Mouse (Mus musculus) kidney, adult 2 months (tissue): ENCODE data around the gene Tcf19. TPM values are rescaled to one million over a fixed set of nuclear protein-coding genes. Genes with fewer than 3 reads are reported as not detected.

Experiments
- DNase-seq: peaks from one replicate; pipeline ENCODE4 v3.0.0; 2021
- H3K27ac ChIP-seq: fragments of 200-500 bp; 2 replicates; pipeline ENCODE4 v1.5.1; 2012; ENCODE audit warnings: low read depth, low read length, control low read depth, inconsistent platforms; ENCODE audit not compliant: insufficient read depth
- H3K27me3 ChIP-seq: fragments of 200-500 bp; replicated peaks from 2 replicates; pipeline ENCODE4 v1.6.1; 2012; ENCODE audit warnings: mild to moderate bottlenecking, moderate library complexity, low read length, inconsistent platforms; ENCODE audit not compliant: control insufficient read depth, insufficient read depth
- H3K36me3 ChIP-seq: fragments of 200-500 bp; 2 replicates; pipeline ENCODE4 v1.6.1; 2012; ENCODE audit warnings: mild to moderate bottlenecking, moderate library complexity, low read length, inconsistent platforms; ENCODE audit not compliant: control insufficient read depth, insufficient read depth
- H3K4me1 ChIP-seq: fragments of 200-500 bp; 2 replicates; pipeline ENCODE4 v1.6.1; 2011; ENCODE audit warnings: low read length; ENCODE audit not compliant: control insufficient read depth, insufficient read depth
- H3K4me3 ChIP-seq: fragments of 200-500 bp; 2 replicates; pipeline ENCODE4 v1.5.1; 2011; ENCODE audit warnings: mild to moderate bottlenecking, low read depth, low read length, control low read depth; ENCODE audit not compliant: insufficient read depth
- CTCF ChIP-seq: fragments of 200-500 bp; conservative IDR thresholded peaks from 2 replicates; pipeline ENCODE4 v1.5.1; 2011; ENCODE audit warnings: low read depth, mild to moderate bottlenecking, control low read depth, low read length, moderate library complexity, mixed read lengths; ENCODE audit not compliant: insufficient read depth, insufficient read length
- POLR2A ChIP-seq: fragments of 200-500 bp; IDR thresholded peaks from one replicate; pipeline ENCODE4 v1.6.1; 2011; ENCODE audit warnings: low read depth, low read length, control low read depth
- WGBS: fragments of 180-500 bp; shearing (Covaris S2); methylation state at CpG from one replicate; pipeline ENCODE4 v1.1.7; 2018; 5-methylcytosine and 5-hydroxymethylcytosine counted together
- polyA plus RNA-seq: library from polyadenylated mRNA; depleted of rRNA; stranded (reverse); fragments of >200 nt; gene quantifications from 2 replicates; pipeline ENCODE4 v1.2.3, GENCODE M21; 2012

Tcf19 gene
- polyA plus RNA-seq, 1 experiment: 5.6 TPM

DNA sequence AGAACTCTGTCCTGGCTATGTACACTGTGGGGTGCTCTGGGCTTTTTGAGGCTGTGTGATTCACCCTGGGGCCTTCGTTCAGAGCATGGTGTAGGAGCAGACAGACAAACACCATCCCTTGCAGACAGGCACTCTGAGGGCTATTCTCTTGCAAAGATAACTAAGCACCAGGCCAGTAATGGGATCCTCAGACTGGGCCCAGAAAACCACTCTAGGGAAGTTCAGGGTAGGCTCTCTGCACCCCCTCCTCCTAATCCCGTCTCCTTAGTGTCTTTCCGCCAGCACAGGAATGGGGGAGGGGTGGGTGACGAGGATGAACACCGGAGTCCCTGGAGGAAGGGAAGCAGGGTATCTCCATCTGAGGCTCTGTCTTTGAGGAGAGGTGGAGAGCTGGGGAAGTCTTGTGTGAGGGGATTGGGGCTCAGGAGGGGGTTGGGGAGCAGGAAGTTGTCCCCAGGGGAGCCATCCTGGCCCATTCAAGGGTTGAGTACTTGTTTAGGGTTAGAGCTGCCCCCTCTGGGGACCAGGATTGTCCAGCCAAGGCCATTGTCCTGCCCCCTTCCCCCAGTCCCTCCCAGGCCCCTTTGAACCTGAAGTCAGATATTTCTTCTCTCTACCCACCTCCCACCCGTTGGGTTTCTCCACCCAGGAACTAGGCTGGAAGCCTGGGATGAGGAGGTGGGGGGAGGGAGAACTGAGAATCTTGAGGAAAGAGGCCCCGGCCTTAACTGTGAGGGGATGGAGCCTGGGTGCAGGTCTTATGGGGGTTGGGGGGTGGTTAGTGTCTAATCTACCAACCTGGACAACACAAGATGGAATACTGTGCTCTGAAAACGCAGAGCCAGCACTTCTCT is 11.8 kb downstream of the Tcf19 start:
- no peaks in the 10 kb centered on the region for H3K27me3 ChIP-seq
- H3K36me3 ChIP-seq: no peaks in the 10 kb centered on the region
- no peak overlapping the region for H3K4me3 ChIP-seq
- TF ChIP-seq POLR2A (no peak), CTCF (no peak)
- WGBS: 54% methylated on average over 8 of the region's 8 CpGs
- DNase-seq: no peak
- H3K27ac ChIP-seq: no peak overlapping the region
- no peaks in the 10 kb centered on the region for H3K4me1 ChIP-seq

DNA sequence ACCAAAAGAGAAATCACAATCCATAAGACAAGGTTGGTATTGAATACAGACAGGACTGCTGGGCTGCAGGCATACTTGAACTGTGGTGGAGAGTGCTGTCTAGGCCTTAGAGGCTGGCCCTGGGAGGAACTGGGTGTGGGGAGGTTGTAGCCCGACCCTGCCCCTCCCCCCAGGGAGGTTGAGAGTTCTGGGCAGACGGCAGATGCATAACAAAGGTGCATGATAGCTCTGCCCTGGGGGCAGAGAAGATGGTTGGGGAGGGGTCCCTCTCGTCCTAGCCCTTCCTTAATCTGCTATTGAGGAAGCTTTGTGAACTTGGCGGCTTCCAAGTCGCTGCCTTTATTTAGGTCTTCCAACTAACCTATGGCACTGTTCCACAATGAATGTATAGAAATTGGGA is 12.8 kb downstream of the Tcf19 start:
- H3K27me3 ChIP-seq: no peaks in the 10 kb centered on the region
- no peak overlapping the region for H3K27ac ChIP-seq
- DNase-seq: no peak
- H3K4me1 ChIP-seq: no peaks in the 10 kb centered on the region
- 48% methylated on average over 5 of the region's 5 CpGs for WGBS
- H3K4me3 ChIP-seq: no peak overlapping the region
- H3K36me3 ChIP-seq: no peaks in the 10 kb centered on the region
- no peak for TF ChIP-seq CTCF
- no peak for TF ChIP-seq POLR2A

DNA sequence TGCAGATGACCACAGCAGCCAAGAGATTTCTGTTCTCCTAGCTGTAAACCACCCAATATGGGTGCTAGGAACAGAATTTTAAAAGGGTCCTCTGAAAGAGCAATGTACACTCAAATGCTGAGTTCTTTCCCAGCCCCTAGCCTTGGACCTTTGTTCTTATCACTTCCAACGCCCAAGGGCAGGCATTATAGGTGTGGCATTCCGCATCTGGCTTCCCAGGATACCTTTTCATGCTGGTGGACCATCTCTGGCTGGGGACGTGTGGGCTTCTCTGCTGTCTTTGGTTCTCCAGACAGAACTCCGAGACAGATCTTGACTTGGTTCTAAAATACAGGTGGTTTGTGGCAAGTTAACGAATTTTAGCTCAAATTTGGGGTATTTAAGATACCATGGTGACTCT is 13.9 kb downstream of the Tcf19 start:
- no peak for TF ChIP-seq POLR2A
- no peak for TF ChIP-seq CTCF
- Histone ChIP-seq H3K27me3 (no peaks in the 10 kb centered on the region), H3K27ac (no peak overlapping the region), H3K4me1 (no peaks in the 10 kb centered on the region), H3K4me3 (no peak overlapping the region), H3K36me3 (no peaks in the 10 kb centered on the region)
- 79% methylated on average over 5 of the region's 5 CpGs for WGBS
- no peak for DNase-seq

GRCm38 (mm10) chr17:35502226-35502625 is 14.4 kb downstream of the Tcf19 start:
- H3K36me3 ChIP-seq: no peaks in the 10 kb centered on the region
- WGBS: 24% methylated on average over 6 of the region's 6 CpGs
- TF ChIP-seq POLR2A (no peak), CTCF (no peak)

GRCm38 (mm10) chr17:35497124-35497523 is 19.5 kb downstream of the Tcf19 start:
- Histone ChIP-seq H3K27me3 (no peaks in the 10 kb centered on the region), H3K36me3 (no peaks in the 10 kb centered on the region), H3K4me3 (no peak overlapping the region), H3K27ac (no peak overlapping the region), H3K4me1 (no peaks in the 10 kb centered on the region)
- TF ChIP-seq CTCF: no peak
- TF ChIP-seq POLR2A: no peak
- 97% methylated on average over 7 of the region's 7 CpGs for WGBS
- DNase-seq: no peak

More at GRCm38 (mm10) chr17:35502226-35502625, 14.4 kb downstream of the Tcf19 start:
- no peaks in the 10 kb centered on the region for H3K27me3 ChIP-seq
- no peak overlapping the region for H3K27ac ChIP-seq
- no peaks in the 10 kb centered on the region for H3K4me1 ChIP-seq
- H3K4me3 ChIP-seq: no peak overlapping the region
- DNase-seq: no peak

DNA sequence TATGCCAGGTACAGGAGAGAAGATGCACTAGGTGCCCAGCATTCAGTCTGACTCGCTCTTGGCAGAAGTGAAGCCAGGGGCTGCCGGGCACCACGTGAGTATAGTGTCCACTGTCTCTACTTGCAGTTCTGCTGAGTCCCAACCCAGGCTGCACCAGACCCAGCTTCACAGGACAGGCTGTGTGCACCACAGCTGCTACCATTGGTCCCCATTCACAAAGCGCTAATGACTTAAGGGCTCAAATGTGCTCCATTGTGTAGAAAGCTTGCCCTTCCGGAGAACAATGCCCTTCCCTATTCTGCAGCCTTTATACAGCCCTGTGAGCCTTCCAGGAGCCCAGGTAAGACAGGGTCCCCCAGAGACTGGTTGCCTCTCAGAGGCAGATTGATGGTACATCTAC is 26.3 kb downstream of the Tcf19 start:
- Histone ChIP-seq H3K27me3 (no peaks in the 10 kb centered on the region), H3K4me1 (no peaks in the 10 kb centered on the region), H3K36me3 (no peaks in the 10 kb centered on the region), H3K4me3 (no peak overlapping the region), H3K27ac (no peak overlapping the region)
- WGBS: 59% methylated on average over 5 of the region's 5 CpGs
- TF ChIP-seq CTCF: no peak
- TF ChIP-seq POLR2A: no peak
- DNase-seq: no peak

GRCm38 (mm10) chr17:35488041-35488440 is 28.6 kb downstream of the Tcf19 start:
- no peaks in the 10 kb centered on the region for H3K27me3 ChIP-seq
- DNase-seq: no peak
- 96% methylated on average over 2 of the region's 2 CpGs for WGBS
- H3K36me3 ChIP-seq: no peaks in the 10 kb centered on the region
- no peak overlapping the region for H3K27ac ChIP-seq
- TF ChIP-seq CTCF (no peak), POLR2A (no peak)
- H3K4me1 ChIP-seq: no peaks in the 10 kb centered on the region
- H3K4me3 ChIP-seq: no peak overlapping the region

DNA sequence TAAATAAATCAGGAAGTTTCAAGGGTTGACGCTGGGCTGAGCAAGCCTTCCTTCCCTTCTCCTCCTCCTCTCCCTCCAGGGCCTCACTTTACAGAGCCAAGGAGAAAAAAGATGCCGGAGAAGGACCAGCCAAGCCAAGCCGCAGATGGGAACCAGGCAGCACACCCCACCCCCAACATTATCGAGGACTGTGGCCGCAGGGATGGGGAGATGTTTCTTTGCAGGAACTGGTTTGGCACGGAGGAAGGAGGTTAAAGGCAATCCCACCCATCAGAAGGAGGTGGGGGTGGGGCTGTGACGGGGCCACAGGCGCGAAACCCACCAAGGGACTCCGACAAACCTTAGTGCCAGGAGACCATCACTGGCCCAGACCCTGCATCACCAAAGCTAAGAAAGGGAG is 29.9 kb downstream of the Tcf19 start:
- no peak for DNase-seq
- H3K27ac ChIP-seq: no peak overlapping the region
- H3K36me3 ChIP-seq: no peaks in the 10 kb centered on the region
- TF ChIP-seq POLR2A: no peak
- TF ChIP-seq CTCF: no peak
- H3K27me3 ChIP-seq: no peaks in the 10 kb centered on the region
- WGBS: 67% methylated on average over 10 of the region's 10 CpGs
- H3K4me1 ChIP-seq: no peaks in the 10 kb centered on the region
- no peak overlapping the region for H3K4me3 ChIP-seq
